Mouse (Mus musculus) retina, postnatal 7 days (tissue): ENCODE results near the gene Timm23.

ENCODE experiments used
- DNase-seq: peaks from one replicate; pipeline ENCODE4 v3.0.0-alpha.2; 2012; ENCODE audit warnings: low read depth, low spot score

The Timm23 gene

GRCm38 (mm10) chr14:32134293-32134692 lies 67.4 kb downstream of the Timm23 start:
- no peak for DNase-seq

- no peak for DNase-seq
Observed at GRCm38 (mm10) chr14:32131836-32132235, 69.9 kb downstream of the Timm23 start.
